Mouse (Mus musculus) urinary bladder, adult 2 months (tissue): ENCODE results near the gene Srprb. TPM values are rescaled to one million over a fixed set of nuclear protein-coding genes. Genes with fewer than 3 reads are reported as not detected.
A peak's percentile ranks its signal among the peaks of the same experiment; 100 is the strongest.

ENCODE experiments used
- DNase-seq: peaks from one replicate; pipeline ENCODE4 v3.0.0; 2022; ENCODE audit warnings: low spot score
- polyA plus RNA-seq: library from polyadenylated mRNA; depleted of rRNA; stranded (reverse); fragments of >200 nt; gene quantifications from 2 replicates; pipeline ENCODE4 v1.2.3, GENCODE M21; 2012; rRNA removed

Gene Srprb
- polyA plus RNA-seq, result 33.4 and 33.8 TPM in 2 replicates

DNA sequence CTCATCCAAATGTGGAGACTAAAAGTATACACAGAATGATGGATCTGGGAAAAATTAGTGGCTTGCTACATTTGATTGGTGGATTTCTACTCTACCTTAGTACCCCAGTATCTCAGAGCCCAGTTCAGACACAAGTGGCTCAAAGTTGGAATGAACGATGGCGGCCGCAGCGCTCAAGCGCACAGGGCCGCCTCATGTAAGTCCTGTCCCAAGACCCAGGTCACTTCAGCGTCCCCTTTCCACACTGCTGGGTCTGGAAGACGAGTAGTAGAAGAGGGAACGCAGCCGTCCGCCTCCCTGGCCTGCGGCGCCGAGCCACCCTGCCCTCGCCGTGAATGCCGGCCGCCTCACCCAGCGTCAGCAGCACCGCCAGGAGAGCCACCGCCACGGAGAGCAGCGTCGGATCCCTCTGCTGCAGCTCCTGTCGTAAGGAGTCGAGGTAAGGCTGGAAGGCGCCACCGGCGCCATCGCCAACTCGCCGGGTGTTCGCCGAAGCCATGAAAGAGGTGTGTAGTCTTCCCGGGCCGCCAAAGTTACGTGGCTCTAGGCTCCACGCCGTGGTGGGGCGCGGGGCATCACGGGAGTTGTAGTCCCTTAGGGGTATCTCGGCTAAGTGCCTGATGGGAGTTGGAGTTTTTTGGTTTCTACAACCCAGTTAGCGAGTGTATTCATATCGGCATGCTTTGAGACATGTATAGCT lies at the start of gene Srprb:
Srprb (minus strand) TSS at position 577 of the 700 bp plus-strand sequence.
- DNase-seq, result peak; percentile 79

GRCm38 (mm10) chr9:103248618-103249017 lies 46.7 kb upstream of the Srprb start:
- DNase-seq, result no peak

- DNase-seq, result no peak
Measured at GRCm38 (mm10) chr9:103246526-103247168, 44.7 kb upstream of the Srprb start.

DNA sequence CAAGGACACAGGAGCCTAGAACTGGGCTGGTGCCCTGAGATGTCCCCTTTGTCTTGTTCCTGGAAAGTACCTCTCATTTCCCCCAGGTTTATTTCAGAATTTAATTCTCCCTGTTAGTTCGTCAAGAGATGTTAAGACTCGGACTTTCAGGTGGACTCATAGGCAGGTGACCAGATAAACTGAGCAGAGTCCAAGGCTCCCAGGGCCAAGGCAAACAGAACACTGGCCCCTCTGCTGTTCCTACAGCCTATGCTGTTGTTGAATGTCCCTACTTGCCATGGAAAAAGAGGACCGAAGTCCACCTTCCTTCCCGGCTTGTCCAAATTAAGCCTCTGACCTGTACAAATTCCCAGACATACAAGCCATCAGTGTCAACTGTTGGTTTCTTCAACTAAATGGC lies 41.7 kb upstream of the Srprb start:
- DNase-seq, result no peak

GRCm38 (mm10) chr9:103241206-103241605 lies 39.3 kb upstream of the Srprb start:
- DNase-seq, result no peak

GRCm38 (mm10) chr9:103239471-103239870 lies 37.5 kb upstream of the Srprb start:
- DNase-seq, result no peak

DNA sequence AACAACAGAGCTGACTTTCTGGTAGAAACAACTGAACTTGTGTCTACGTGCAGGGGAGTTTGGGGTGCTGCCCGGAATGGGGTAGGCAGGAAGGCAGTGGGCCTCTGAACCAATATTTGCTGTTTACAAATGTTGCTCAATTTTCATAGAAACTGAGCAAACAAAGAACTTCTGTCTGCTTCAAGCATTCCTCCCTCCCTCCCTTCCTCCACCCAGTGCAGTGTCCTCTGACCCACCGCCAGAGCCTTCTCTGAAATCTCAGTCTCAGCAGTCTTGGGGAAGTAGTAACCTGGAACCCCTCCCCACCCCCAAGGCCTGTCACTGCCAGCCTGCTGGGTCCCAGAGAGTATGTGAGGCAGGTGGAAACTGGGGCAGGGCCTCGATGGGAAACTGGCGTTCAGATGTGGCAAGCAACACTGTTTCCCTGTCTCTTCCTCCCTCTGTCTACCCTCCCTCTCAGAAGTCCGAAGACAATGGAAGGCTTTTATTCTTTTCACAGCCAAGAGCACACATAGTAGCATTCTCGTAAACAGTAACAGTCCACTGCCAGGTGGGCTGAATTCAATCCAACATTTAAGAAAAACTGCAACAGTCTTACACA lies 32.7 kb upstream of the Srprb start:
- no peak for DNase-seq

GRCm38 (mm10) chr9:103234059-103234458 lies 32.1 kb upstream of the Srprb start:
- no peak for DNase-seq

- no peak for DNase-seq
Measured at GRCm38 (mm10) chr9:103233006-103233395, 31.1 kb upstream of the Srprb start.

- no peak for DNase-seq
Measured at GRCm38 (mm10) chr9:103232232-103233005, 30.5 kb upstream of the Srprb start.

DNA sequence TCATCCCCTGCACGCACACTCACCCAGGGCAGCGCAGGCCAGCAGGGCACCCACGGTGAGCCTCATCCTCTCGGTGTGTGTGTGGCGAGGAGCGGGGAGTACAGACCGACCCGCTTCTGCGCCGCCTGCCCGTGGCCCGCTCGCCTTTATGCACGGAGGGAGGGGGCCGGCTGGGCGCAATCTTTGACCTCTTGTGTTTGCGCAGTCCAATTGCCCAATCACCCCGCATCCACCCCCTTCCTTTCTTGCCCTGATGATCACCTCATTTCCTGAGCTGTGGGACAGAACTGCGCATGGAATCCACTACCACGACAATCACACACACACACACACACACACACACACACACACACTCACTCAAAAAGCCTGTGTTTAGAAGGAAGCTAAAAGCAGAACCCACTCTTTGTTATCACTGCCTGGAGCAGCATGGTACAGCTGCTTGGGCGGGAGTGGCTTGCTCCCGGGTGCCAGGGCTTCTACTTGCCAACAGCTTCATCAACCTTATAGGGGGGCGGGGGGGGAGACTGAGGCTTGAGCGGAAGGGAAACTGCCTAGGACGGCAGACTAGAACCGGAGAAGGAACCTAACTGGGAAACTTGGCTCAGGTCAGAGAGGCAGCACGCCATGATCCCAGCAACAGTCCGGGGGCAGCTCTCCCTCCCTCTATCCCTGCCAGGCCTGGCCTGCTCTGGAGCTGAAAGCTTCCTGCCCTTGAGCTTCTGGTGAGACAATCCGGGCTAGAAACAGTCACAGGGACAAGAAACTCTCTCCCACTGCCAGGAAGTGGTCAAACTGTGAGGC lies 28.4 kb upstream of the Srprb start, which contains the start of the genes Gm20425 and Trf:
Gm20425 (minus strand) TSS at position 157 of the 801 bp plus-strand sequence.
Trf (minus strand) TSS at position 294 of the 801 bp plus-strand sequence.
- DNase-seq, result peak; percentile 67

- no peak for DNase-seq
Measured at GRCm38 (mm10) chr9:103229037-103229867, 27.3 kb upstream of the Srprb start.

DNA sequence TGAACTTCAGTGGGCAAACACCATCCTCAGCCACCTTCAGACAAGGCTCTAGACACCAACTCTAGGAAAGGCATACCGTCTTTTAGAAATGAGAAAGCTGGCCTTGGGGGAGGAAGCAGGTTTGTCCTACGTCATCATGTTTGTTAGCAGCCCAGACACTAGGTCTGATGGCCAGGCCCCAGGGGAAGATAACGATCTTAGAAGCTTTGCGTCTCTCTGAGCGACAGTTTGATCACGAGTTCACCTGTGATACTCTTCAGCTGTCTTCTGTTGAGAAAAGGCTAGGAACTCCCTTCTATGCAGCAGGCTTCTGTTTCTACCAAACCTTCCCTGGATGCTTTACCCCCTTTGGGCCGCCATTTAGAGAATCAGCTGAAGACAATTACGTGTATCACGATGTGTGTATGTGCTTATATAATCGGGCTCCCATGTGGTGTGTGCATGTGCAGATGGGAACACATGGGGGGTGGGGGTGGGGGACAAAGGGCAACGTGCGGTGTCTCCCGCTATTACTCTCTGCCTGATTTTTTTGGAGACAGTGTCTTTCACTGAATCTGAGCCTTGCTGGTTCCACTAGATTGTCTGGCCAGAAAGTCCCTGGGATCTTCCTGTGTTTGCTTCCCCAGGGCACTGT lies 26.6 kb upstream of the Srprb start:
- DNase-seq, result no peak

DNA sequence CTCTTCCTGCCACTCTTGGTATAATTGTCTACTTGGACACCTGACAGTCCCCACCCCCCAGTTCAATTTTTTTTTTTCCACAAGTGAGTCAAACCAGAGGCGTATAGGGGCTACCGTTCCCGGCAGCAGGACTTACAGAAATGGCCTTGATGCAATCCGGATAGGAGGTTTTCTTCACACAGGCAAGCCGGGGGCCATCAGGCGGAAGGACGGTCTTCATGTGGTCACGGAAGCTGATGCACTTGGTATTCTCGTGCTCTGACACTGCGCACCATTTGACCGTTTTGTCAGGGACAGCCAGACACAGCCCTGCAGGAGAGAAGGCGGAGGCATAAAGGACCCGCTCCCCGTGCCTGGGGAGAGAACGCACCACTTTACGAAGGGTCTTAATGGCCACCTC lies 25.8 kb upstream of the Srprb start:
- no peak for DNase-seq

DNA sequence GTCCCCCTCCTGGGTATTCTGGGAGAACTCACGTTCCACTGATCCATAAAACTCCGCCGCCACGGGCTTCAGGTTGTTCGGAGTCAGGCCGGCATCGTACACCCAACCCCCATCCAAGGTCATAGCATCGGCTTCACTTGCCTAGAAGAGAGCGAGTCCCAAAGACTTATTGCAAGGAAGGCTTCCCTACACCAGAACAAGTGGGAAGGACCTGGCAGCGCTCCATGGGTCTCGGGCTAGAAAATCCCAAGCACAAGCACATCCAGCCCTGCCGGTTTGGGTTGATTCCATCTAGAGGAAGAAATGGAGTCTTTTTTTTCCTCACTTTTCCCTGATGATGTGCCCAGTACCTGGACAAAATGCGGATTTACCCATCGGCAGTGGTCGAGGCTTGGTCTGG lies 24.9 kb upstream of the Srprb start:
- DNase-seq, result no peak

DNA sequence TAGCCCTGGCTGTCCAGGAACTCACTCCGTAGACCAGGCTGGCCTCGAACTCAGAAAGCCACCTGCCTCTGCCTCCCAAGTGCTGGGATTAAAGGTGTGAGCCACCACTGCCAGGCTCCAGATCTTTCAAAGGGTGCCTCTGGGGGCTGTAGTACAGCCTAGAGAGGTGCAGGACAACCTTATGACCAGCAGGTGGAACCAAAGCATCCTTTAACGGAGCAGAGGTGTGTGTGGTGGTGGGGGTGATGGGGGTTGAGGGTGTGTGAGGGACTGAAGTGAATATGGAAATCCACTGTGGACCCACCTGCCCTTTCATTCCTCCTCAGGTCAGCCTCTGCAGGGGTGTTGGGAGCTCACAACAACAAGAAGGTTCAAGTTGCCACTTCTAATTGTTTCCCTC lies 23.5 kb upstream of the Srprb start:
- DNase-seq, result no peak

- DNase-seq, result no peak
Measured at GRCm38 (mm10) chr9:103224721-103225120, 22.8 kb upstream of the Srprb start.

DNA sequence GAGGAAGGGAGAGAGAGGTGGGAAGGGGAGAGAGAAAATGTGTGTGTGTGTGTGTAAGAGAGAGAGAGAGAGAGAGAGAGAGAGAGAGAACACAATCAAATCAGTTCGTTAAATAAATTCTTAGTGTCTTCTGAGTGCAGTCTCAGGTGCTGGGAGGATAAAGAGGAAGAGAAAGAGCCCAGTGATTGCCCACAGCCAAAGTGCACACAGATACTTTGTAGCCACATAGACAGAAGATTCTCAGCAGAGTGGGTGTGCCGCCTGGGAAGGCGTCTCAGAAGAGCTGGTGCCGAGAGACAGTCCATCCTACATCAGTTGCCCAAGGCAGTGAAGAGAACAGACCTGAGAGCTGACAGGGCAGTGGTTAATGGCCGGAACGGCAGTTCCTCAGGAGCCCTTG lies 12.3 kb upstream of the Srprb start:
- no peak for DNase-seq

DNA sequence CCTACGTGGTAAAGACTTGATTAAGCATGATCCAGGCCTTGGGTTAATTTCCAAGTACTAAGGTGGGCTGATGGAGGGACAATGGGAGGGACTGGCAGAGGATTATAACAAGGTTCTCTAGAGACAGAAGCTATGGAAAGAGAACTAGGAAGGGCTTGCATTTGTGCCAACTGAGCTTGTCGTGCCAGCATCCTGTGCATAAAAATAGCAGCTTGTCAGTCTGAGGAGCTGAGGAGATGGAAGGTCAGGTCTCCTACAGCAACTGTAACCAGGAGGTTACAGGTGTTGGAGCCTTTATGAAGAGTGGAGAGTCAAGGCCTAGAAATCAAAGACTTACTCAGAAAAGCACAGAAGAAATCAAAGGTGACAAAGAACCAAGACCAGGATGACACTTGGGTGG lies 11.7 kb upstream of the Srprb start:
- no peak for DNase-seq
